Mouse (Mus musculus) midbrain, postnatal 0 days (tissue): Measurements from ENCODE around the gene Renbp. TPM values are rescaled to one million over a fixed set of nuclear protein-coding genes. Genes with fewer than 3 reads are reported as not detected.

Experiments
- ATAC-seq: fragments of 200-750 bp; cut with Nextera tagmentation; 2 replicates; pipeline ENCODE4 v1.8.0; 2017; ENCODE audit warnings: moderate number of reproducible peaks, mild to moderate bottlenecking, moderate TSS enrichment, moderate library complexity; ENCODE audit not compliant: low FRiP score
- DNase-seq: peaks from one replicate; pipeline ENCODE4 v3.0.0-alpha.2; 2015; ENCODE audit warnings: low spot score
- H3K27ac ChIP-seq: fragments of 300-500 bp; sonication (generic); 2 replicates; pipeline ENCODE4 v1.5.1; 2014; ENCODE audit warnings: low read depth, mild to moderate bottlenecking, low read length, mixed read lengths
- H3K27me3 ChIP-seq: fragments of 300-500 bp; sonication (generic); 2 replicates; pipeline ENCODE4 v1.6.1; 2014; ENCODE audit warnings: low read length, control low read depth, mixed read lengths; ENCODE audit not compliant: insufficient read depth
- H3K36me3 ChIP-seq: fragments of 300-500 bp; sonication (generic); 2 replicates; pipeline ENCODE4 v1.6.1; 2014; ENCODE audit warnings: low read length, control low read depth, mixed read lengths; ENCODE audit not compliant: insufficient read depth
- H3K4me1 ChIP-seq: fragments of 300-500 bp; sonication (generic); 2 replicates; pipeline ENCODE4 v1.6.1; 2014; ENCODE audit warnings: mild to moderate bottlenecking, control low read depth, antibody characterized with exemption, low read length, mixed read lengths; ENCODE audit not compliant: insufficient read depth
- H3K4me2 ChIP-seq: fragments of 300-500 bp; sonication (generic); 2 replicates; pipeline ENCODE4 v1.6.1; 2014; ENCODE audit warnings: low read depth, mild to moderate bottlenecking, low read length, mixed read lengths; ENCODE audit not compliant: poor library complexity, severe bottlenecking
- H3K4me3 ChIP-seq: fragments of 300-500 bp; sonication (generic); 2 replicates; pipeline ENCODE4 v1.5.1; 2014; ENCODE audit warnings: low read depth, mild to moderate bottlenecking, low read length, moderate library complexity
- H3K9ac ChIP-seq: fragments of 300-500 bp; sonication (generic); replicated peaks from 2 replicates; pipeline ENCODE4 v1.6.1; 2014; ENCODE audit warnings: mild to moderate bottlenecking, low read length, moderate library complexity, mixed read lengths; ENCODE audit not compliant: poor library complexity, severe bottlenecking
- H3K9me3 ChIP-seq: fragments of 300-500 bp; sonication (generic); 2 replicates; pipeline ENCODE4 v1.6.1; 2016; ENCODE audit warnings: low read length, control low read depth
- CTCF ChIP-seq: IDR thresholded peaks from 2 replicates; pipeline ENCODE4 v1.5.1; 2016; ENCODE audit warnings: antibody characterized with exemption, mild to moderate bottlenecking
- WGBS: fragments of 180-500 bp; shearing (Covaris S2); extraction: QIAGEN DNeasy Blood & Tissue Kit; methylation state at CpG from one replicate; pipeline ENCODE4 v1.1.7; 2014; 5-methylcytosine and 5-hydroxymethylcytosine counted together
- polyA plus RNA-seq: library from polyadenylated mRNA; unstranded; fragments of >200 nt; fragmentation: Nextera tagmentation; extraction: Ambion mirVana; gene quantifications from 2 replicates; pipeline ENCODE4 v1.2.1, GENCODE M21; 2015
- total RNA-seq: library from RNA; depleted of rRNA; stranded (reverse); fragments of >200 nt; gene quantifications from 2 replicates; pipeline ENCODE4 v1.2.3, GENCODE M21; 2014

Renbp gene
- total and polyA plus RNA-seq, 2 experiments from 2014 or later: 3.3 to 12.5 TPM

- Histone ChIP-seq H3K4me2 (no peak overlapping the region), H3K9ac (no peak overlapping the region), H3K4me1 (no peaks in the 10 kb centered on the region), H3K36me3 (no peaks in the 10 kb centered on the region), H3K4me3 (no peak overlapping the region), H3K9me3 (no peaks in the 10 kb centered on the region), H3K27me3 (no peaks in the 10 kb centered on the region), H3K27ac (no peak overlapping the region)
- no peak for TF ChIP-seq CTCF
- 92% methylated on average over 1 of the region's 1 CpGs for WGBS
- DNase-seq (no peak), ATAC-seq (no peak)
Observed at GRCm38 (mm10) chrX:73969167-73969566, 38.5 kb upstream of the Renbp start.

GRCm38 (mm10) chrX:73967177-73968075 is 36.8 kb upstream of the Renbp start:
- H3K9ac ChIP-seq: peak overlapping the region; percentile 72
- 0 out of 2 replicates have a peak, but pooled peaks have one; percentile 2 for TF ChIP-seq CTCF
- H3K27ac ChIP-seq: peak overlapping the region; percentile 95
- 23% methylated on average over 54 of the region's 60 CpGs for WGBS
- peak; percentile 87 for ATAC-seq
- no peaks in the 10 kb centered on the region for H3K27me3 ChIP-seq
- H3K4me2 ChIP-seq: peak overlapping the region; percentile 35
- H3K4me3 ChIP-seq: peak overlapping the region; percentile 58
- H3K36me3 ChIP-seq: no peaks in the 10 kb centered on the region
- no peaks in the 10 kb centered on the region for H3K9me3 ChIP-seq
- H3K4me1 ChIP-seq: peaks cover 3% of the 10 kb centered on the region; the same call in 1 of the 2 replicates
- DNase-seq: peak; percentile 95

GRCm38 (mm10) chrX:73966248-73967176 is 35.9 kb upstream of the Renbp start, which contains the start of gene Hcfc1:
Gene Hcfc1 (minus strand): TSS chrX:73966357.
- Histone ChIP-seq H3K9me3 (no peaks in the 10 kb centered on the region), H3K27ac (peak within 1 kb of the TSS; percentile 95), H3K27me3 (no peaks in the 10 kb centered on the region), H3K4me2 (peak within 1 kb of the TSS; percentile 69), H3K9ac (peak within 1 kb of the TSS; percentile 72), H3K4me1 (peaks cover 3% of the 10 kb centered on the region; the same call in 1 of the 2 replicates), H3K4me3 (peak within 1 kb of the TSS; percentile 58), H3K36me3 (no peaks in the 10 kb centered on the region)
- peak; percentile 85 for ATAC-seq
- TF ChIP-seq CTCF: no peak
- DNase-seq: peak; percentile 89
- WGBS: 18% methylated on average over 56 of the region's 58 CpGs

- no peak for ATAC-seq
- no peak for TF ChIP-seq CTCF
Observed at GRCm38 (mm10) chrX:73965307-73965706, 34.7 kb upstream of the Renbp start.

GRCm38 (mm10) chrX:73964363-73964762 is 33.7 kb upstream of the Renbp start:
- Histone ChIP-seq H3K4me1 (peaks cover 3% of the 10 kb centered on the region; the same call in 1 of the 2 replicates), H3K4me2 (peak overlapping the region; percentile 69)
- DNase-seq: no peak

More at GRCm38 (mm10) chrX:73965307-73965706, 34.7 kb upstream of the Renbp start:
- H3K4me3 ChIP-seq: peak overlapping the region; percentile 58
- H3K4me1 ChIP-seq: peaks cover 3% of the 10 kb centered on the region; the same call in 1 of the 2 replicates
- peak; percentile 59 for DNase-seq
- peak overlapping the region; percentile 95; the same call in 1 of the 2 replicates for H3K27ac ChIP-seq
- peak overlapping the region; percentile 47 for H3K9ac ChIP-seq
- H3K9me3 ChIP-seq: no peaks in the 10 kb centered on the region
- whole genome bisulfite sequencing: 19% methylated on average over 20 of the region's 20 CpGs
- H3K4me2 ChIP-seq: peak overlapping the region; percentile 69
- H3K27me3 ChIP-seq: no peaks in the 10 kb centered on the region
- no peaks in the 10 kb centered on the region for H3K36me3 ChIP-seq

More at GRCm38 (mm10) chrX:73964363-73964762, 33.7 kb upstream of the Renbp start:
- H3K27ac ChIP-seq: no peak overlapping the region
- WGBS: 46% methylated on average over 3 of the region's 3 CpGs
- peak overlapping the region; percentile 58 for H3K4me3 ChIP-seq
- H3K27me3 ChIP-seq: no peaks in the 10 kb centered on the region
- H3K9ac ChIP-seq: peak overlapping the region; percentile 50
- no peak for TF ChIP-seq CTCF
- no peak for ATAC-seq
- H3K9me3 ChIP-seq: no peaks in the 10 kb centered on the region
- no peaks in the 10 kb centered on the region for H3K36me3 ChIP-seq
